13 mouse cellular contexts compared by ENCODE assay signal in genomic region chr7:142459299-142459691, GRCm38 (mm10). TPM values are rescaled to one million over a fixed set of nuclear protein-coding genes. Genes with fewer than 3 reads are reported as not detected.
DNase-seq lines count a peak whose midpoint lies in the region; ATAC-seq lines count a peak whose summit lies in the region.
"Had no signal": no experiment of that assay in that cellular context is flagged by ENCODE, and none has a peak within 500 bp of the region (broad histone marks: within the 10 kb centered on the region; RNA-seq: fewer than 3 reads in every experiment).

No protein-coding gene starts in this region.

- H3K36me3 ChIP-seq in lung, embryonic 16.5 days (ENCODE audit: control insufficient read depth, insufficient read depth, low read length): no peaks in the 10 kb centered on the region
- no peaks in the 10 kb centered on the region for H3K36me3 ChIP-seq in heart, embryonic 13.5 days
- no peaks in the 10 kb centered on the region for H3K36me3 ChIP-seq in limb, embryonic 15.5 days
- H3K36me3 ChIP-seq: midbrain, embryonic 12.5 days had no signal

- DNase-seq in cerebellum, postnatal 25 days: peak; percentile 2 to 6
- no peak for DNase-seq in cerebellum, postnatal 36 days
- DNase-seq in lung, postnatal 25 days (ENCODE audit: low spot score): no peak
- DNase-seq in gastrocnemius, postnatal 10 days: no peak
- DNase-seq: adrenal gland, postnatal 36 days; kidney, adult 2 months had no signal

- no peaks in the 10 kb centered on the region for H3K27me3 ChIP-seq in lung, embryonic 16.5 days (ENCODE audit: control insufficient read depth, insufficient read depth, low read depth, low read length)
- no peaks in the 10 kb centered on the region for H3K27me3 ChIP-seq in heart, embryonic 13.5 days (replicated peaks)
- no peaks in the 10 kb centered on the region for H3K27me3 ChIP-seq in limb, embryonic 15.5 days
- H3K27me3 ChIP-seq: midbrain, embryonic 12.5 days had no signal

- H3K4me3 ChIP-seq in lung, embryonic 16.5 days (ENCODE audit: low read length): no peak overlapping the region
- no peak overlapping the region for H3K4me3 ChIP-seq in heart, embryonic 13.5 days
- no peak overlapping the region for H3K4me3 ChIP-seq in limb, embryonic 15.5 days
- H3K4me3 ChIP-seq: midbrain, embryonic 12.5 days had no signal

- no peaks in the 10 kb centered on the region for H3K9me3 ChIP-seq in lung, embryonic 16.5 days (ENCODE audit: control insufficient read depth, low read length)
- no peaks in the 10 kb centered on the region for H3K9me3 ChIP-seq in heart, embryonic 13.5 days
- H3K9me3 ChIP-seq in limb, embryonic 15.5 days: no peaks in the 10 kb centered on the region
- H3K9me3 ChIP-seq: midbrain, embryonic 12.5 days had no signal

- H3K27ac ChIP-seq in lung, embryonic 16.5 days (ENCODE audit: low read length): peak overlapping the region; percentile 93
- peak overlapping the region; percentile 99 for H3K27ac ChIP-seq in heart, embryonic 13.5 days (replicated peaks)
- peak overlapping the region; percentile 89 for H3K27ac ChIP-seq in limb, embryonic 15.5 days
- H3K27ac ChIP-seq: midbrain, embryonic 12.5 days had no signal

- peaks cover 47% of the 10 kb centered on the region for H3K4me1 ChIP-seq in lung, embryonic 16.5 days (replicated peaks; ENCODE audit: control insufficient read depth, insufficient read depth, low read length)
- H3K4me1 ChIP-seq in heart, embryonic 13.5 days: peaks cover 89% of the 10 kb centered on the region
- H3K4me1 ChIP-seq in limb, embryonic 15.5 days: peaks cover 40% of the 10 kb centered on the region

- no peak overlapping the region for H3K9ac ChIP-seq in lung, embryonic 16.5 days (ENCODE audit: low read length)
- H3K9ac ChIP-seq in heart, embryonic 13.5 days: peak overlapping the region; percentile 50; the same call in 1 of the 2 replicates
- no peak overlapping the region for H3K9ac ChIP-seq in limb, embryonic 15.5 days
- H3K9ac ChIP-seq: midbrain, embryonic 12.5 days had no signal

- H3K4me2 ChIP-seq in lung, embryonic 16.5 days (ENCODE audit: low read depth, low read length): no peak overlapping the region
- H3K4me2 ChIP-seq in heart, embryonic 13.5 days: peak overlapping the region; percentile 13; the same call in 1 of the 2 replicates
- H3K4me2 ChIP-seq in limb, embryonic 15.5 days: no peak overlapping the region
- H3K4me2 ChIP-seq: midbrain, embryonic 12.5 days had no signal

- peak; percentile 29; the same call in 1 of the 2 replicates for ATAC-seq in lung, embryonic 16.5 days (ENCODE audit: low read depth)
- ATAC-seq in heart, embryonic 13.5 days (ENCODE audit: extremely low read depth, insufficient number of reproducible peaks, low FRiP score, low TSS enrichment): peak; percentile 43; the same call in 1 of the 2 replicates
- no peak for ATAC-seq in limb, embryonic 15.5 days (ENCODE audit: insufficient number of reproducible peaks, low FRiP score, low TSS enrichment, low read depth)
- no peak for ATAC-seq in megakaryocyte-erythroid progenitor cell, adult 5-6 weeks (replicated peaks; ENCODE audit: low FRiP score, low TSS enrichment, poor library complexity, severe bottlenecking)

- WGBS in lung, embryonic 16.5 days: 34% methylated on average over 2 of the region's 2 CpGs
- 17% methylated on average over 2 of the region's 2 CpGs for whole genome bisulfite sequencing in heart, embryonic 13.5 days
- WGBS in limb, embryonic 15.5 days: 73% methylated on average over 2 of the region's 2 CpGs

RNA-seq across cellular contexts. Expression of gene Lsp1, which starts 1.3 kb away (rescaled TPM):
- polyA plus RNA-seq in lung, embryonic 16.5 days (2015; fragmentation: Nextera tagmentation; extraction: Ambion mirVana): 110 and 118 TPM in 2 replicates
- polyA plus RNA-seq in heart, embryonic 13.5 days (2015; fragmentation: Nextera tagmentation; extraction: Ambion mirVana): 51.0 and 54.6 TPM in 2 replicates
- polyA plus RNA-seq in limb, embryonic 15.5 days (2015; fragmentation: Nextera tagmentation; extraction: Ambion mirVana): 57.3 and 63.3 TPM in 2 replicates
- 16.9 and 39.8 TPM in 2 replicates for total RNA-seq in megakaryocyte-erythroid progenitor cell, adult 5-6 weeks (2014; fragmentation: Nextera tagmentation)
- total RNA-seq in megakaryocyte-erythroid progenitor cell, adult 5-6 weeks (2017): 12.1 and 42.5 TPM in 2 replicates
- total RNA-seq in gastrocnemius, postnatal 10 days (2021): 10 to 100 TPM; 14.4 to 24.4 TPM

RNA-seq across cellular contexts. Expression of gene Tnni2, which starts 17.7 kb away (rescaled TPM):
- 17.6 and 61.1 TPM in 2 replicates for polyA plus RNA-seq in lung, embryonic 16.5 days (2015; fragmentation: Nextera tagmentation; extraction: Ambion mirVana)
- polyA plus RNA-seq in heart, embryonic 13.5 days (2015; fragmentation: Nextera tagmentation; extraction: Ambion mirVana): 34.8 and 41.9 TPM in 2 replicates
- polyA plus RNA-seq in limb, embryonic 15.5 days (2015; fragmentation: Nextera tagmentation; extraction: Ambion mirVana): 136 and 529 TPM in 2 replicates
- not detected in 2 replicates for total RNA-seq in megakaryocyte-erythroid progenitor cell, adult 5-6 weeks (2014; fragmentation: Nextera tagmentation)
- 0.99 and 18.9 TPM in 2 replicates for total RNA-seq in megakaryocyte-erythroid progenitor cell, adult 5-6 weeks (2017)
- over 10,000 TPM; 11,296 to 12,937 TPM for total RNA-seq in gastrocnemius, postnatal 10 days (2021)
- polyA plus RNA-seq: liver, adult 2 months had no signal

RNA-seq across cellular contexts. Expression of gene Syt8, which starts 24.6 kb away (rescaled TPM):
- 0.48 and 1.2 TPM in 2 replicates for polyA plus RNA-seq in lung, embryonic 16.5 days (2015; fragmentation: Nextera tagmentation; extraction: Ambion mirVana)
- polyA plus RNA-seq in heart, embryonic 13.5 days (2015; fragmentation: Nextera tagmentation; extraction: Ambion mirVana): 0.19 and 0.41 TPM in 2 replicates
- 6.3 and 6.7 TPM in 2 replicates for polyA plus RNA-seq in limb, embryonic 15.5 days (2015; fragmentation: Nextera tagmentation; extraction: Ambion mirVana)
- 2.0 TPM in 1 of 2 replicates, not detected in the other for total RNA-seq in megakaryocyte-erythroid progenitor cell, adult 5-6 weeks (2014; fragmentation: Nextera tagmentation)
- not detected in 2 replicates for total RNA-seq in megakaryocyte-erythroid progenitor cell, adult 5-6 weeks (2017)
- total RNA-seq in gastrocnemius, postnatal 10 days (2021): under 1 TPM in 1 of 2 experiments, not detected in 1; 0.36 TPM
- total RNA-seq: adrenal gland, postnatal 36 days; liver, adult 2 months had no signal
- polyA plus RNA-seq: cortical plate, adult 2 months; liver, adult 2 months had no signal

RNA-seq across cellular contexts. Expression of gene Tnnt3, which starts 39.3 kb away (rescaled TPM):
- 17.9 and 50.7 TPM in 2 replicates for polyA plus RNA-seq in lung, embryonic 16.5 days (2015; fragmentation: Nextera tagmentation; extraction: Ambion mirVana)
- 4.0 and 5.4 TPM in 2 replicates for polyA plus RNA-seq in heart, embryonic 13.5 days (2015; fragmentation: Nextera tagmentation; extraction: Ambion mirVana)
- polyA plus RNA-seq in limb, embryonic 15.5 days (2015; fragmentation: Nextera tagmentation; extraction: Ambion mirVana): 154 and 517 TPM in 2 replicates
- not detected in 2 replicates for total RNA-seq in megakaryocyte-erythroid progenitor cell, adult 5-6 weeks (2014; fragmentation: Nextera tagmentation)
- total RNA-seq in megakaryocyte-erythroid progenitor cell, adult 5-6 weeks (2017): not detected in 2 replicates
- over 10,000 TPM; 17,146 to 18,824 TPM for total RNA-seq in gastrocnemius, postnatal 10 days (2021)
- polyA plus RNA-seq: liver, adult 2 months had no signal

Comparison
In these comparisons a context has a peak if more than half of its experiments do, and no peak if none do; other contexts are left out.
1. DNase-seq: peak in cerebellum, postnatal 25 days (2 of 2); none in cerebellum, postnatal 36 days (0 of 2), lung, postnatal 25 days (single experiment) and gastrocnemius, postnatal 10 days (single experiment).
2. ATAC-seq: peak in lung, embryonic 16.5 days (single experiment) and heart, embryonic 13.5 days (single experiment); none in limb, embryonic 15.5 days (single experiment) and megakaryocyte-erythroid progenitor cell, adult 5-6 weeks (single experiment).
3. Peak in every context shown above with its lines, with median percentiles within 50 percentile points of each other: H3K27ac ChIP-seq.